Mouse (Mus musculus): ENCODE results near the gene Adrb1. TPM values are rescaled to one million over a fixed set of nuclear protein-coding genes. Genes with fewer than 3 reads are reported as not detected.
"Not testable (repeated sequence)": the region's sequence is repeated elsewhere in the genome, so short reads cannot be mapped to it uniquely, and the experiment has no call there.

The Adrb1 gene
- total RNA-seq, 2 experiments from 2014 or later, result 10.4 to 12.2 TPM

DNA sequence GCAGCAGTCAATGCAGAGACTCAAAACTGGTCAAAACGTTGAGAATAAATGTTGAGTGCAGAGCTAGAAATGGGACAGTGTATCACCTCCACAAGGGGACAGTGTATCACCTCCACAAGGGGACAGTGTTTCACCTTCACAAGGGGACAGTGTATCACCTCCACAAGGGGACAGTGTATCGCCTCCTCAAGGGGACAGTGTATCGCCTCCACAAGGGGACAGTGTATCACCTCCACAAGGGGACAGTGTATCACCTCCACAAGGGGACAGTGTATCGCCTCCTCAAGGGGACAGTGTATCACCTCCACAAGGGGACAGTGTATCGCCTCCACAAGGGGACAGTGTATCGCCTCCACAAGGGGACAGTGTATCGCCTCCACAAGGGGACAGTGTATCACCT, 56.5 kb downstream of the Adrb1 start:
- not testable (repeated sequence) for DNase-seq
- intact Hi-C loops (cut with DNase I), result loop anchor here (5.0 kb wide), 2 partner anchors 211 to 356 kb away; no protein-coding TSS in a partner anchor

Other genes with a start within 250 kb of the Adrb1 start
- 10 to 100 TPM; 11.5 to 13.8 TPM for gene Dclre1a, start 174.0 kb upstream of the Adrb1 start, total RNA-seq (2021)
- gene Nhlrc2, start 173.9 kb upstream of the Adrb1 start, total RNA-seq (2021), result 10 to 100 TPM; 15.6 to 17.2 TPM
- 10 to 100 TPM; 41.4 to 42.1 TPM for gene Ccdc186, start 100.0 kb downstream of the Adrb1 start, total RNA-seq (2021)
- gene Tdrd1, start 104.0 kb downstream of the Adrb1 start, total RNA-seq (2021), result 1 to 10 TPM; 1.1 to 1.4 TPM
- under 1 TPM; 0.14 to 0.36 TPM for gene Vwa2, start 152.1 kb downstream of the Adrb1 start, total RNA-seq (2021)

All from left cerebral cortex, postnatal 4 days (tissue).